Mouse (Mus musculus) spleen, adult 2 months (tissue): ENCODE results near the gene Ulk1.

Experiments used
- CTCF ChIP-seq: fragments of 200-500 bp; IDR thresholded peaks from 2 replicates; pipeline ENCODE4 v1.5.1; 2011; ENCODE audit warnings: mild to moderate bottlenecking, inconsistent platforms; ENCODE audit not compliant: insufficient read depth, insufficient read length, insufficient replicate concordance; ENCODE audit errors: extremely low read depth
- POLR2A ChIP-seq: fragments of 200-500 bp; IDR thresholded peaks from 2 replicates; pipeline ENCODE4 v1.6.1; 2011; ENCODE audit warnings: low read depth, low read length, inconsistent platforms

DNA sequence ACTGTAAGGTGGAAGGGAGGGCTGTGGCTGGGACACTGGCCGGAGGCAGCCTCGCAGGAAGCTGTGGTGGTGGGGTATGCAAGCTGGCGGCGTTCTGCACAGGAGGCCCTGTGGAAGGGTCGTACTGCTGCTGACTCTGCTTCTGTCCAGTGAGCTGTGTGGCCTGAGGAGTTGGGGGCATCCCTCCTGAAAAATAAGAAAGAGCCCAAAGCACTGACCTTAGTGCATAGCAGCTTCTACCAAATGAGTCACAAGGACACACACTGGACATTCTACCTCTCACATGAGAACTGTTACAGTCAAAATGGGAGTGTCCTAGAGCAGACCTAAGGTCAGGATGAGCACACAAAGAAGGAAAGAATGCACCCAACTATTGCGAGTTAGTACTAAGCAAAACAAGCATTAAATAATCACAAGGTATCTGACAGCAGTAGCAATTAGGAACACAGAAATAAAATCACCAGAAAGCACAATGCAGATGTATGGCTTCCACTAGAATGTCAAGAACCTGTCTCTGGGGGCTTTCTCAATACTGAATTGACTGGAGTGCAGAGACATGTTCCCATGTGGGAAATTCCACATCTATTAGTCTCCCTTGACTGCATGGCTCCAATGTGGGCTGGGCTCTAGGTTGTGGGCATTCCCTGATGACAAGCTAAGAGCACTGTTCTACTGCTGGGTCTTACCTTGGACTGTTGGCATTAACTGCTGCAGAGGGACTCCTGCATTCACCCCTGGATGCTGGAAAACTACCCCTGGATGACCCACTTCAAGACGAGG lies 70.2 kb downstream of the Ulk1 start:
- TF ChIP-seq POLR2A (no peak), CTCF (no peak)
